Mouse (Mus musculus) embryo, embryonic 11 days (tissue): ENCODE data around the gene Pde7b.
A peak's percentile ranks its signal among the peaks of the same experiment; 100 is the strongest.

ENCODE experiments used
- DNase-seq: peaks from one replicate; pipeline ENCODE4 v3.0.0-alpha.2; 2015

Gene Pde7b

GRCm38 (mm10) chr10:20653299-20653698, 71.6 kb downstream of the Pde7b start:
- DNase-seq, result no peak

GRCm38 (mm10) chr10:20636381-20636780, 88.5 kb downstream of the Pde7b start:
- DNase-seq, result no peak

- DNase-seq, result no peak
Measured at GRCm38 (mm10) chr10:20633085-20633415, 91.8 kb downstream of the Pde7b start.

GRCm38 (mm10) chr10:20632256-20633084, 92.4 kb downstream of the Pde7b start:
- DNase-seq, result peak; percentile 18

- DNase-seq, result no peak
Measured at GRCm38 (mm10) chr10:20630122-20630521, 94.8 kb downstream of the Pde7b start.

GRCm38 (mm10) chr10:20625702-20626375, 99.0 kb downstream of the Pde7b start:
- DNase-seq, result no peak

GRCm38 (mm10) chr10:20621661-20622454, 103.0 kb downstream of the Pde7b start:
- DNase-seq, result no peak

GRCm38 (mm10) chr10:20606007-20606406, 118.9 kb downstream of the Pde7b start:
- no peak for DNase-seq

GRCm38 (mm10) chr10:20595107-20595810, 129.6 kb downstream of the Pde7b start:
- DNase-seq, result no peak

- no peak for DNase-seq
Measured at GRCm38 (mm10) chr10:20594015-20594414, 130.9 kb downstream of the Pde7b start.

GRCm38 (mm10) chr10:20590100-20590499, 134.8 kb downstream of the Pde7b start:
- DNase-seq, result peak; percentile 2

- no peak for DNase-seq
Measured at GRCm38 (mm10) chr10:20585959-20586358, 138.9 kb downstream of the Pde7b start.

- no peak for DNase-seq
Measured at GRCm38 (mm10) chr10:20575002-20575401, 149.9 kb downstream of the Pde7b start.

GRCm38 (mm10) chr10:20574414-20574813, 150.5 kb downstream of the Pde7b start:
- DNase-seq, result no peak

- no peak for DNase-seq
Measured at GRCm38 (mm10) chr10:20571521-20571920, 153.4 kb downstream of the Pde7b start.

GRCm38 (mm10) chr10:20568630-20569029, 156.2 kb downstream of the Pde7b start:
- DNase-seq, result no peak

GRCm38 (mm10) chr10:20567684-20568236, 157.1 kb downstream of the Pde7b start:
- no peak for DNase-seq

- no peak for DNase-seq
Measured at GRCm38 (mm10) chr10:20556477-20556876, 168.4 kb downstream of the Pde7b start.

- DNase-seq, result no peak
Measured at GRCm38 (mm10) chr10:20551341-20551740, 173.5 kb downstream of the Pde7b start.

- no peak for DNase-seq
Measured at GRCm38 (mm10) chr10:20550771-20551170, 174.1 kb downstream of the Pde7b start.

GRCm38 (mm10) chr10:20550161-20550560, 174.7 kb downstream of the Pde7b start:
- DNase-seq, result no peak
